Mouse (Mus musculus): ENCODE data around the gene Fzd9. TPM values are rescaled to one million over a fixed set of nuclear protein-coding genes. Genes with fewer than 3 reads are reported as not detected.
"Not testable (repeated sequence)": the region's sequence is repeated elsewhere in the genome, so short reads cannot be mapped to it uniquely, and the experiment has no call there.

The Fzd9 gene
- polyA plus RNA-seq, 1 experiment from 2014 or later = 1.1 TPM

- Histone ChIP-seq H3K4me3 (ENCODE audit: low read length) (no peak overlapping the region), H3K4me2 (replicated peaks; ENCODE audit: low read depth, low read length) (no peak overlapping the region), H3K36me3 (ENCODE audit: control insufficient read depth, insufficient read depth, low read length) (peaks cover 95% of the 10 kb centered on the region), H3K4me1 (ENCODE audit: control insufficient read depth, insufficient read depth, low read length) (no peaks in the 10 kb centered on the region), H3K27me3 (ENCODE audit: control insufficient read depth, insufficient read depth, low read length) (no peaks in the 10 kb centered on the region), H3K27ac (ENCODE audit: low read depth, low read length) (no peak overlapping the region), H3K9me3 (ENCODE audit: control insufficient read depth, low read length) (no peaks in the 10 kb centered on the region), H3K9ac (ENCODE audit: low read depth, low read length) (no peak overlapping the region)
- ATAC-seq (ENCODE audit: low FRiP score, low TSS enrichment) = no peak
- WGBS = 83% methylated on average over 12 of the region's 12 CpGs
Observed at GRCm38 (mm10) chr5:135242136-135242535, 8.9 kb downstream of the Fzd9 start.

GRCm38 (mm10) chr5:135241474-135241873 is 9.6 kb downstream of the Fzd9 start:
- H3K4me2 ChIP-seq (replicated peaks; ENCODE audit: low read depth, low read length) = no peak overlapping the region
- H3K9ac ChIP-seq (ENCODE audit: low read depth, low read length) = no peak overlapping the region
- no peaks in the 10 kb centered on the region for H3K27me3 ChIP-seq (ENCODE audit: control insufficient read depth, insufficient read depth, low read length)
- no peak overlapping the region for H3K27ac ChIP-seq (ENCODE audit: low read depth, low read length)
- no peaks in the 10 kb centered on the region for H3K4me1 ChIP-seq (ENCODE audit: control insufficient read depth, insufficient read depth, low read length)
- peaks cover 98% of the 10 kb centered on the region for H3K36me3 ChIP-seq (ENCODE audit: control insufficient read depth, insufficient read depth, low read length)
- WGBS = 79% methylated on average over 1 of the region's 1 CpGs
- H3K9me3 ChIP-seq (ENCODE audit: control insufficient read depth, low read length) = no peaks in the 10 kb centered on the region
- H3K4me3 ChIP-seq (ENCODE audit: low read length) = no peak overlapping the region
- ATAC-seq (ENCODE audit: low FRiP score, low TSS enrichment) = no peak

- Histone ChIP-seq H3K27me3 (ENCODE audit: control insufficient read depth, insufficient read depth, low read length) (no peaks in the 10 kb centered on the region), H3K27ac (ENCODE audit: low read depth, low read length) (no peak overlapping the region), H3K4me1 (ENCODE audit: control insufficient read depth, insufficient read depth, low read length) (no peaks in the 10 kb centered on the region), H3K9ac (ENCODE audit: low read depth, low read length) (no peak overlapping the region), H3K4me2 (replicated peaks; ENCODE audit: low read depth, low read length) (no peak overlapping the region), H3K4me3 (ENCODE audit: low read length) (no peak overlapping the region), H3K9me3 (ENCODE audit: control insufficient read depth, low read length) (no peaks in the 10 kb centered on the region), H3K36me3 (ENCODE audit: control insufficient read depth, insufficient read depth, low read length) (peaks cover 98% of the 10 kb centered on the region)
- 86% methylated on average over 2 of the region's 2 CpGs for WGBS
- ATAC-seq (ENCODE audit: low FRiP score, low TSS enrichment) = no peak
Observed at GRCm38 (mm10) chr5:135238832-135239231, 12.2 kb downstream of the Fzd9 start.

GRCm38 (mm10) chr5:135236571-135236970 is 14.5 kb downstream of the Fzd9 start:
- WGBS = 37% methylated on average over 2 of the region's 2 CpGs
- H3K27ac ChIP-seq (ENCODE audit: low read depth, low read length) = no peak overlapping the region
- ATAC-seq (ENCODE audit: low FRiP score, low TSS enrichment) = no peak
- no peak overlapping the region for H3K4me3 ChIP-seq (ENCODE audit: low read length)
- H3K9ac ChIP-seq (ENCODE audit: low read depth, low read length) = no peak overlapping the region
- H3K4me2 ChIP-seq (replicated peaks; ENCODE audit: low read depth, low read length) = no peak overlapping the region
- no peaks in the 10 kb centered on the region for H3K27me3 ChIP-seq (ENCODE audit: control insufficient read depth, insufficient read depth, low read length)
- H3K4me1 ChIP-seq (ENCODE audit: control insufficient read depth, insufficient read depth, low read length) = no peaks in the 10 kb centered on the region
- no peaks in the 10 kb centered on the region for H3K9me3 ChIP-seq (ENCODE audit: control insufficient read depth, low read length)
- peaks cover 98% of the 10 kb centered on the region for H3K36me3 ChIP-seq (ENCODE audit: control insufficient read depth, insufficient read depth, low read length)

GRCm38 (mm10) chr5:135233166-135233920 is 17.7 kb downstream of the Fzd9 start:
- H3K36me3 ChIP-seq (ENCODE audit: control insufficient read depth, insufficient read depth, low read length) = peaks cover 97% of the 10 kb centered on the region
- no peak for ATAC-seq (ENCODE audit: low FRiP score, low TSS enrichment)
- 86% methylated on average over 8 of the region's 8 CpGs for WGBS

GRCm38 (mm10) chr5:135230186-135230585 is 20.8 kb downstream of the Fzd9 start:
- no peak overlapping the region for H3K4me3 ChIP-seq (ENCODE audit: low read length)
- H3K36me3 ChIP-seq (ENCODE audit: control insufficient read depth, insufficient read depth, low read length) = peaks cover 92% of the 10 kb centered on the region
- no peak overlapping the region for H3K4me2 ChIP-seq (replicated peaks; ENCODE audit: low read depth, low read length)
- H3K27ac ChIP-seq (ENCODE audit: low read depth, low read length) = no peak overlapping the region
- H3K9ac ChIP-seq (ENCODE audit: low read depth, low read length) = no peak overlapping the region
- H3K4me1 ChIP-seq (ENCODE audit: control insufficient read depth, insufficient read depth, low read length) = no peaks in the 10 kb centered on the region
- H3K9me3 ChIP-seq (ENCODE audit: control insufficient read depth, low read length) = no peaks in the 10 kb centered on the region
- H3K27me3 ChIP-seq (ENCODE audit: control insufficient read depth, insufficient read depth, low read length) = no peaks in the 10 kb centered on the region
- ATAC-seq (ENCODE audit: low FRiP score, low TSS enrichment) = no peak
- 91% methylated on average over 4 of the region's 4 CpGs for WGBS

More at GRCm38 (mm10) chr5:135233166-135233920, 17.7 kb downstream of the Fzd9 start:
- H3K4me3 ChIP-seq (ENCODE audit: low read length) = no peak overlapping the region
- no peaks in the 10 kb centered on the region for H3K27me3 ChIP-seq (ENCODE audit: control insufficient read depth, insufficient read depth, low read length)
- no peak overlapping the region for H3K9ac ChIP-seq (ENCODE audit: low read depth, low read length)
- H3K4me2 ChIP-seq (replicated peaks; ENCODE audit: low read depth, low read length) = no peak overlapping the region
- no peak overlapping the region for H3K27ac ChIP-seq (ENCODE audit: low read depth, low read length)
- H3K4me1 ChIP-seq (ENCODE audit: control insufficient read depth, insufficient read depth, low read length) = no peaks in the 10 kb centered on the region
- no peaks in the 10 kb centered on the region for H3K9me3 ChIP-seq (ENCODE audit: control insufficient read depth, low read length)

GRCm38 (mm10) chr5:135225879-135226278 is 25.2 kb downstream of the Fzd9 start:
- not testable (repeated sequence) for H3K4me2 ChIP-seq (replicated peaks; ENCODE audit: low read depth, low read length); H3K9me3 ChIP-seq (ENCODE audit: control insufficient read depth, low read length); H3K4me3 ChIP-seq (ENCODE audit: low read length); ATAC-seq (ENCODE audit: low FRiP score, low TSS enrichment); H3K4me1 ChIP-seq (ENCODE audit: control insufficient read depth, insufficient read depth, low read length); H3K27me3 ChIP-seq (ENCODE audit: control insufficient read depth, insufficient read depth, low read length); H3K27ac ChIP-seq (ENCODE audit: low read depth, low read length); H3K9ac ChIP-seq (ENCODE audit: low read depth, low read length)
- peaks cover 91% of the 10 kb centered on the region for H3K36me3 ChIP-seq (ENCODE audit: control insufficient read depth, insufficient read depth, low read length)
- 94% methylated on average over 4 of the region's 4 CpGs for WGBS

GRCm38 (mm10) chr5:135224169-135224568 is 26.9 kb downstream of the Fzd9 start:
- no peak overlapping the region for H3K4me2 ChIP-seq (replicated peaks; ENCODE audit: low read depth, low read length)
- 89% methylated on average over 3 of the region's 3 CpGs for WGBS
- no peaks in the 10 kb centered on the region for H3K27me3 ChIP-seq (ENCODE audit: control insufficient read depth, insufficient read depth, low read length)
- H3K36me3 ChIP-seq (ENCODE audit: control insufficient read depth, insufficient read depth, low read length) = peaks cover 91% of the 10 kb centered on the region
- no peak overlapping the region for H3K9ac ChIP-seq (ENCODE audit: low read depth, low read length)
- no peak overlapping the region for H3K27ac ChIP-seq (ENCODE audit: low read depth, low read length)
- no peak overlapping the region for H3K4me3 ChIP-seq (ENCODE audit: low read length)
- H3K4me1 ChIP-seq (ENCODE audit: control insufficient read depth, insufficient read depth, low read length) = no peaks in the 10 kb centered on the region
- no peak for ATAC-seq (ENCODE audit: low FRiP score, low TSS enrichment)
- H3K9me3 ChIP-seq (ENCODE audit: control insufficient read depth, low read length) = no peaks in the 10 kb centered on the region

- Histone ChIP-seq H3K4me2 (replicated peaks; ENCODE audit: low read depth, low read length) (no peak overlapping the region), H3K27me3 (ENCODE audit: control insufficient read depth, insufficient read depth, low read length) (no peaks in the 10 kb centered on the region), H3K9me3 (ENCODE audit: control insufficient read depth, low read length) (no peaks in the 10 kb centered on the region), H3K4me1 (ENCODE audit: control insufficient read depth, insufficient read depth, low read length) (no peaks in the 10 kb centered on the region), H3K9ac (ENCODE audit: low read depth, low read length) (no peak overlapping the region), H3K27ac (ENCODE audit: low read depth, low read length) (no peak overlapping the region), H3K36me3 (ENCODE audit: control insufficient read depth, insufficient read depth, low read length) (peaks cover 92% of the 10 kb centered on the region), H3K4me3 (ENCODE audit: low read length) (no peak overlapping the region)
- 93% methylated on average over 7 of the region's 7 CpGs for WGBS
- no peak for ATAC-seq (ENCODE audit: low FRiP score, low TSS enrichment)
Observed at GRCm38 (mm10) chr5:135222066-135222465, 29.0 kb downstream of the Fzd9 start.

All from kidney, embryonic 14.5 days (tissue).